Mouse (Mus musculus) heart, embryonic 12.5 days (tissue): ENCODE data around the gene Pip5kl1. TPM values are rescaled to one million over a fixed set of nuclear protein-coding genes. Genes with fewer than 3 reads are reported as not detected.

ENCODE experiments used
- ATAC-seq: fragments of 200-750 bp; cut with Nextera tagmentation; 2 replicates; pipeline ENCODE4 v1.8.0; 2017; ENCODE audit warnings: moderate TSS enrichment, moderate library complexity; ENCODE audit not compliant: insufficient number of reproducible peaks, low FRiP score
- H3K27ac ChIP-seq: fragments of 300-500 bp; sonication (generic); 2 replicates; pipeline ENCODE4 v1.5.1; 2016; ENCODE audit warnings: mild to moderate bottlenecking, moderate library complexity; ENCODE audit not compliant: poor library complexity, severe bottlenecking
- H3K27me3 ChIP-seq: fragments of 300-500 bp; sonication (generic); replicated peaks from 2 replicates; pipeline ENCODE4 v1.6.1; 2016; ENCODE audit warnings: mild to moderate bottlenecking, moderate library complexity
- H3K36me3 ChIP-seq: fragments of 300-500 bp; sonication (generic); 2 replicates; pipeline ENCODE4 v1.6.1; 2016; ENCODE audit warnings: mild to moderate bottlenecking, moderate library complexity
- H3K4me1 ChIP-seq: fragments of 300-500 bp; sonication (generic); replicated peaks from 2 replicates; pipeline ENCODE4 v1.6.1; 2016; ENCODE audit warnings: mild to moderate bottlenecking
- H3K4me2 ChIP-seq: fragments of 300-500 bp; sonication (generic); 2 replicates; pipeline ENCODE4 v1.6.1; 2016; ENCODE audit warnings: mild to moderate bottlenecking, moderate library complexity
- H3K4me3 ChIP-seq: fragments of 300-500 bp; sonication (generic); 2 replicates; pipeline ENCODE4 v1.5.1; 2016; ENCODE audit warnings: mild to moderate bottlenecking
- H3K9ac ChIP-seq: fragments of 300-500 bp; sonication (generic); 2 replicates; pipeline ENCODE4 v1.6.1; 2016; ENCODE audit warnings: mild to moderate bottlenecking, moderate library complexity
- H3K9me3 ChIP-seq: fragments of 300-500 bp; sonication (generic); replicated peaks from 2 replicates; pipeline ENCODE4 v1.6.1; 2016; ENCODE audit warnings: mild to moderate bottlenecking, moderate library complexity
- WGBS: fragments of 180-500 bp; shearing (Covaris S2); methylation state at CpG from one replicate; pipeline ENCODE4 v1.1.7; 2016; 5-methylcytosine and 5-hydroxymethylcytosine counted together
- polyA plus RNA-seq: library from polyadenylated mRNA; unstranded; fragments of >200 nt; fragmentation: Nextera tagmentation; extraction: Ambion mirVana; gene quantifications from 2 replicates; pipeline ENCODE4 v1.2.1, GENCODE M21; 2016

The Pip5kl1 gene
- polyA plus RNA-seq, 1 experiment from 2014 or later = 0.23 TPM

GRCm38 (mm10) chr2:32602600-32603054 is 28.0 kb downstream of the Pip5kl1 start:
- peak; percentile 46; the same call in 1 of the 2 replicates for ATAC-seq
- WGBS = under 1% methylated on average over 11 of the region's 11 CpGs
- H3K27ac ChIP-seq = peak overlapping the region; percentile 36; the same call in 1 of the 2 replicates
- peaks cover 20% of the 10 kb centered on the region for H3K4me1 ChIP-seq
- peaks cover 18% of the 10 kb centered on the region for H3K36me3 ChIP-seq
- no peaks in the 10 kb centered on the region for H3K9me3 ChIP-seq
- H3K4me3 ChIP-seq = peak overlapping the region; percentile 35
- no peak overlapping the region for H3K9ac ChIP-seq
- H3K27me3 ChIP-seq = no peaks in the 10 kb centered on the region
- H3K4me2 ChIP-seq = peak overlapping the region; percentile 63

- Histone ChIP-seq H3K36me3 (peaks cover under 1% of the 10 kb centered on the region; the same call in 1 of the 2 replicates), H3K9me3 (no peaks in the 10 kb centered on the region), H3K27ac (no peak overlapping the region), H3K4me2 (no peak overlapping the region), H3K4me3 (no peak overlapping the region), H3K9ac (no peak overlapping the region), H3K27me3 (no peaks in the 10 kb centered on the region), H3K4me1 (peaks cover 40% of the 10 kb centered on the region)
- 33% methylated on average over 10 of the region's 10 CpGs for WGBS
- ATAC-seq = no peak
Observed at GRCm38 (mm10) chr2:32604631-32605030, 30.0 kb downstream of the Pip5kl1 start.

- peaks cover 53% of the 10 kb centered on the region for H3K4me1 ChIP-seq
- H3K9ac ChIP-seq = peak overlapping the region; percentile 91
- ATAC-seq = peak; percentile 87
- peak overlapping the region; percentile 80 for H3K4me3 ChIP-seq
- H3K9me3 ChIP-seq = no peaks in the 10 kb centered on the region
- H3K27ac ChIP-seq = peak overlapping the region; percentile 90
- no peaks in the 10 kb centered on the region for H3K36me3 ChIP-seq
- 12% methylated on average over 44 of the region's 55 CpGs for WGBS
- peak overlapping the region; percentile 87 for H3K4me2 ChIP-seq
- H3K27me3 ChIP-seq = no peaks in the 10 kb centered on the region
Observed at GRCm38 (mm10) chr2:32606161-32607142, 31.9 kb downstream of the Pip5kl1 start.

- Histone ChIP-seq H3K4me1 (peaks cover 47% of the 10 kb centered on the region), H3K27me3 (no peaks in the 10 kb centered on the region), H3K9ac (peak overlapping the region; percentile 91), H3K4me3 (peak overlapping the region; percentile 80), H3K36me3 (peaks cover 5% of the 10 kb centered on the region), H3K9me3 (no peaks in the 10 kb centered on the region), H3K4me2 (peak overlapping the region; percentile 87), H3K27ac (peak overlapping the region; percentile 90)
- WGBS = 4% methylated on average over 34 of the region's 34 CpGs
- peak; percentile 49 for ATAC-seq
Observed at GRCm38 (mm10) chr2:32607262-32607947, 32.8 kb downstream of the Pip5kl1 start.

- Histone ChIP-seq H3K9ac (peak overlapping the region; percentile 66), H3K36me3 (peaks cover 13% of the 10 kb centered on the region), H3K27ac (peak overlapping the region; percentile 90), H3K27me3 (no peaks in the 10 kb centered on the region), H3K4me2 (peak overlapping the region; percentile 87), H3K9me3 (no peaks in the 10 kb centered on the region), H3K4me3 (peak overlapping the region; percentile 80), H3K4me1 (peaks cover 44% of the 10 kb centered on the region)
- 4% methylated on average over 25 of the region's 25 CpGs for WGBS
- peak; percentile 71 for ATAC-seq
Observed at GRCm38 (mm10) chr2:32608141-32608777, 33.7 kb downstream of the Pip5kl1 start.

- 35% methylated on average over 18 of the region's 18 CpGs for WGBS
- H3K27ac ChIP-seq = peak overlapping the region; percentile 90
- H3K4me3 ChIP-seq = peak overlapping the region; percentile 80
- H3K4me2 ChIP-seq = peak overlapping the region; percentile 87
- no peaks in the 10 kb centered on the region for H3K9me3 ChIP-seq
- no peaks in the 10 kb centered on the region for H3K27me3 ChIP-seq
- ATAC-seq = peak; percentile 54
- H3K36me3 ChIP-seq = peaks cover 17% of the 10 kb centered on the region
- peaks cover 44% of the 10 kb centered on the region for H3K4me1 ChIP-seq
- H3K9ac ChIP-seq = peak overlapping the region; percentile 66
Observed at GRCm38 (mm10) chr2:32608778-32609435, 34.3 kb downstream of the Pip5kl1 start.

- no peak for ATAC-seq
- H3K27ac ChIP-seq = peak overlapping the region; percentile 77
- peak overlapping the region; percentile 70 for H3K9ac ChIP-seq
- H3K36me3 ChIP-seq = peaks cover 32% of the 10 kb centered on the region
- 12% methylated on average over 23 of the region's 23 CpGs for WGBS
- H3K4me1 ChIP-seq = peaks cover 44% of the 10 kb centered on the region
- H3K4me3 ChIP-seq = peak overlapping the region; percentile 51
- no peaks in the 10 kb centered on the region for H3K9me3 ChIP-seq
- H3K27me3 ChIP-seq = no peaks in the 10 kb centered on the region
- H3K4me2 ChIP-seq = peak overlapping the region; percentile 87
Observed at GRCm38 (mm10) chr2:32610610-32611229, 36.1 kb downstream of the Pip5kl1 start.

GRCm38 (mm10) chr2:32612274-32612673 is 37.7 kb downstream of the Pip5kl1 start:
- Histone ChIP-seq H3K27ac (no peak overlapping the region), H3K4me3 (no peak overlapping the region), H3K27me3 (no peaks in the 10 kb centered on the region), H3K4me1 (peaks cover 44% of the 10 kb centered on the region), H3K4me2 (no peak overlapping the region), H3K9ac (no peak overlapping the region), H3K36me3 (peaks cover 43% of the 10 kb centered on the region), H3K9me3 (no peaks in the 10 kb centered on the region)
- 62% methylated on average over 26 of the region's 26 CpGs for whole genome bisulfite sequencing
- no peak for ATAC-seq

GRCm38 (mm10) chr2:32617109-32617508 is 42.5 kb downstream of the Pip5kl1 start:
- 95% methylated on average over 1 of the region's 1 CpGs for WGBS
- Histone ChIP-seq H3K36me3 (peaks cover 62% of the 10 kb centered on the region), H3K4me2 (no peak overlapping the region), H3K27ac (no peak overlapping the region), H3K4me3 (no peak overlapping the region), H3K27me3 (no peaks in the 10 kb centered on the region), H3K9me3 (peaks cover 3% of the 10 kb centered on the region; the same call in 1 of the 2 replicates), H3K9ac (no peak overlapping the region), H3K4me1 (peaks cover 39% of the 10 kb centered on the region)
- ATAC-seq = no peak

GRCm38 (mm10) chr2:32617601-32618000 is 43.0 kb downstream of the Pip5kl1 start:
- Histone ChIP-seq H3K4me3 (no peak overlapping the region), H3K27me3 (no peaks in the 10 kb centered on the region), H3K36me3 (peaks cover 57% of the 10 kb centered on the region), H3K27ac (no peak overlapping the region), H3K9ac (no peak overlapping the region), H3K4me2 (no peak overlapping the region), H3K9me3 (peaks cover 3% of the 10 kb centered on the region; the same call in 1 of the 2 replicates), H3K4me1 (peaks cover 44% of the 10 kb centered on the region)
- ATAC-seq = no peak
- 93% methylated on average over 4 of the region's 4 CpGs for WGBS
